Mouse (Mus musculus): ENCODE measurements around the gene Mpp2. TPM values are rescaled to one million over a fixed set of nuclear protein-coding genes. Genes with fewer than 3 reads are reported as not detected.

Gene Mpp2
- 9.4 and 10.8 TPM in 2 replicates for polyA plus RNA-seq (2014; fragmentation: Nextera tagmentation; extraction: Ambion mirVana)

GRCm38 (mm10) chr11:102087931-102088898, at the start of gene Mpp2:
Mpp2 (minus strand) TSS chr11:102088515.
- under 1% methylated on average over 49 of the region's 49 CpGs for WGBS

GRCm38 (mm10) chr11:102137625-102138446, 49.5 kb upstream of the Mpp2 start:
- H3K27ac ChIP-seq (ENCODE audit: low read depth, low read length): no peak overlapping the region
- peak overlapping the region; percentile 40 for H3K4me2 ChIP-seq
- 47% methylated on average over 13 of the region's 13 CpGs for WGBS
- no peaks in the 10 kb centered on the region for H3K27me3 ChIP-seq (ENCODE audit: control insufficient read depth, insufficient read depth, low read length)
- no peaks in the 10 kb centered on the region for H3K36me3 ChIP-seq (ENCODE audit: control insufficient read depth, insufficient read depth, low read length)
- ATAC-seq (ENCODE audit: low FRiP score) (peak; percentile 46; the same call in 1 of the 2 replicates), DNase-seq (ENCODE audit: low spot score, missing footprints) (no peak)
- H3K9ac ChIP-seq (ENCODE audit: low read length): no peak overlapping the region
- H3K9me3 ChIP-seq (ENCODE audit: control insufficient read depth, low read length): no peaks in the 10 kb centered on the region
- no peak overlapping the region for H3K4me3 ChIP-seq (ENCODE audit: low read depth, low read length)
- H3K4me1 ChIP-seq (ENCODE audit: control insufficient read depth, insufficient read depth, low read length): no peaks in the 10 kb centered on the region

More at GRCm38 (mm10) chr11:102087931-102088898, at the start of gene Mpp2:
- no peaks in the 10 kb centered on the region for H3K27me3 ChIP-seq (ENCODE audit: control insufficient read depth, insufficient read depth, low read length)
- peak within 1 kb of the TSS; percentile 74 for H3K9ac ChIP-seq (ENCODE audit: low read length)
- H3K4me1 ChIP-seq (ENCODE audit: control insufficient read depth, insufficient read depth, low read length): peaks cover 21% of the 10 kb centered on the region
- ATAC-seq (ENCODE audit: low FRiP score) (peak; percentile 58), DNase-seq (ENCODE audit: low spot score, missing footprints) (peak; percentile 98)
- H3K4me3 ChIP-seq (ENCODE audit: low read depth, low read length): peak within 1 kb of the TSS; percentile 48
- no peaks in the 10 kb centered on the region for H3K9me3 ChIP-seq (ENCODE audit: control insufficient read depth, low read length)
- H3K27ac ChIP-seq (ENCODE audit: low read depth, low read length): peak within 1 kb of the TSS; percentile 77
- H3K4me2 ChIP-seq: peak within 1 kb of the TSS; percentile 78
- H3K36me3 ChIP-seq (ENCODE audit: control insufficient read depth, insufficient read depth, low read length): no peaks in the 10 kb centered on the region

DNA sequence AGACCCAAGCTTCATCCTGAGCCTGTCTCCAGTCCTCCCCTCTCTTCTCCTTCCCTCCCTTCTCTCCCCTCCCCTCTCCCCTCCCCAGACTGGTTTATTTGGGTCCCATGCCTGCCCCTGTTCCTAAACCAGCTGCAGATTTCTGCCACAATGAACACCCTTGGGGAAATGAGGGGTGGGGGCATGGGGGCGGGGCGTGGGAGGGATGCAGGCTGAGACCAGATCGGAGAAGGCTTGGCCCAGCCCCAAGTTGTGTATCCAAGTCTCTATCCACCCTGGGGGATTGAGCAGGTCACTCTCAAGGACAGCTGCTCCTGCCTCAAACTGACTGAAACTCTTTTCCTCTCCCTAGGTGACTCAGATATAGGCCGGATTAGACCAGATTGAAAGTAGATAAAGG, 46.2 kb upstream of the Mpp2 start:
- 25% methylated on average over 4 of the region's 4 CpGs for WGBS
- no peak overlapping the region for H3K9ac ChIP-seq (ENCODE audit: low read length)
- DNase-seq (ENCODE audit: low spot score, missing footprints): no peak

DNA sequence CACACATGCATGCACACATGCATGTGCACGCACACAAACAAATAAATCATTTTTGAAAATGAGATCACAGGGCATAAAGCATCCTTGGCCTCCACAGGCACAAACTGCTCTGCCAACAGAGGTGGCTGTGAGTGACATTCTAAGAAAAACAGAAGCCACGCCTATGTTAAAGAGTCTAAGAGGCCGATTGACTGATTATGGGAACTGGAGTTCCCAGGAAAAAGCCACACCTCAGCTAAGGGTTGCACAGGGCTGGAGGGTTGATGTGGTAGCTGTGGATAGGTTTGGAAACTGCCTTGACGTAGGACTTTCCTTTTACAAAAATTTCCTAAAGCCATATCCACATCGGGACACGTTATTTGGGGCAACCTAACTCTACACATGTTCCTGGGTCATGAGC, 29.1 kb upstream of the Mpp2 start:
- ATAC-seq (ENCODE audit: low FRiP score) (no peak), DNase-seq (ENCODE audit: low spot score, missing footprints) (no peak)
- Histone ChIP-seq H3K9ac (ENCODE audit: low read length) (no peak overlapping the region), H3K4me2 (no peak overlapping the region), H3K36me3 (ENCODE audit: control insufficient read depth, insufficient read depth, low read length) (no peaks in the 10 kb centered on the region), H3K9me3 (ENCODE audit: control insufficient read depth, low read length) (no peaks in the 10 kb centered on the region), H3K4me3 (ENCODE audit: low read depth, low read length) (no peak overlapping the region), H3K4me1 (ENCODE audit: control insufficient read depth, insufficient read depth, low read length) (no peaks in the 10 kb centered on the region), H3K27me3 (ENCODE audit: control insufficient read depth, insufficient read depth, low read length) (no peaks in the 10 kb centered on the region), H3K27ac (ENCODE audit: low read depth, low read length) (no peak overlapping the region)
- 80% methylated on average over 6 of the region's 6 CpGs for WGBS

More for the DNA sequence above, 46.2 kb upstream of the Mpp2 start:
- Histone ChIP-seq H3K4me1 (ENCODE audit: control insufficient read depth, insufficient read depth, low read length) (no peaks in the 10 kb centered on the region), H3K27me3 (ENCODE audit: control insufficient read depth, insufficient read depth, low read length) (no peaks in the 10 kb centered on the region), H3K9me3 (ENCODE audit: control insufficient read depth, low read length) (no peaks in the 10 kb centered on the region), H3K4me2 (no peak overlapping the region), H3K36me3 (ENCODE audit: control insufficient read depth, insufficient read depth, low read length) (no peaks in the 10 kb centered on the region), H3K27ac (ENCODE audit: low read depth, low read length) (no peak overlapping the region), H3K4me3 (ENCODE audit: low read depth, low read length) (no peak overlapping the region)
- ATAC-seq (ENCODE audit: low FRiP score): no peak

- WGBS: 81% methylated on average over 8 of the region's 8 CpGs
- ATAC-seq (ENCODE audit: low FRiP score) (no peak), DNase-seq (ENCODE audit: low spot score, missing footprints) (no peak)
- H3K4me3 ChIP-seq (ENCODE audit: low read depth, low read length): no peak overlapping the region
- H3K9ac ChIP-seq (ENCODE audit: low read length): no peak overlapping the region
- H3K4me2 ChIP-seq: no peak overlapping the region
- H3K4me1 ChIP-seq (ENCODE audit: control insufficient read depth, insufficient read depth, low read length): no peaks in the 10 kb centered on the region
- no peaks in the 10 kb centered on the region for H3K36me3 ChIP-seq (ENCODE audit: control insufficient read depth, insufficient read depth, low read length)
- no peaks in the 10 kb centered on the region for H3K27me3 ChIP-seq (ENCODE audit: control insufficient read depth, insufficient read depth, low read length)
- H3K27ac ChIP-seq (ENCODE audit: low read depth, low read length): no peak overlapping the region
- no peaks in the 10 kb centered on the region for H3K9me3 ChIP-seq (ENCODE audit: control insufficient read depth, low read length)
Observed at GRCm38 (mm10) chr11:102116241-102116640, 27.9 kb upstream of the Mpp2 start.

- Histone ChIP-seq H3K9ac (ENCODE audit: low read length) (no peak overlapping the region), H3K4me2 (no peak overlapping the region), H3K27ac (ENCODE audit: low read depth, low read length) (no peak overlapping the region), H3K4me3 (ENCODE audit: low read depth, low read length) (no peak overlapping the region), H3K27me3 (ENCODE audit: control insufficient read depth, insufficient read depth, low read length) (peaks cover 26% of the 10 kb centered on the region), H3K36me3 (ENCODE audit: control insufficient read depth, insufficient read depth, low read length) (no peaks in the 10 kb centered on the region), H3K9me3 (ENCODE audit: control insufficient read depth, low read length) (no peaks in the 10 kb centered on the region), H3K4me1 (ENCODE audit: control insufficient read depth, insufficient read depth, low read length) (peaks cover 2% of the 10 kb centered on the region)
- WGBS: 85% methylated on average over 5 of the region's 5 CpGs
- DNase-seq (ENCODE audit: low spot score, missing footprints) (no peak), ATAC-seq (ENCODE audit: low FRiP score) (no peak)
Observed at GRCm38 (mm10) chr11:102111576-102111975, 23.3 kb upstream of the Mpp2 start.

DNA sequence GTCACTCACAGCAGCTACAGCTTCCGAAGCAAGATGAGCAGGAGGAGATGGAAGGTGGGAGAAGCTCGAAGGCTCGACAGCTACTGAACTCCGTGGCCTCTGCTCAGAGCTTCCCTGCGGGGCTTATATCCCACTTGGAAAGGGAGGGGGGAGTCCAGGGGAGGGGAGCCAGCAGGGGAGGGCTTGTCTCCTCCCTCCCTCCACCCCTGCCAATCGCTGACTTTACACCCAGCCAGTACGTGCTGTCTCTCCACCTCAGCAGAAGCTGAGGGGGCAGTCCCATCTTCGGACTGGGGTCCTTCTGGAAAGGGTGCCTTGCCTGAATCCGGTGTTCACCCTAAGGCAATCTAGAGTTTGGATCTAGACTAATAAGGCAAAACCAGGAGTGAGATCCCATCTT, 19.4 kb upstream of the Mpp2 start, which contains the start of gene Pyy:
Pyy (minus strand) TSS at position 101 of the 400 bp plus-strand sequence.
- no peak for ATAC-seq (ENCODE audit: low FRiP score)
- no peak within 1 kb of the TSS for H3K9ac ChIP-seq (ENCODE audit: low read length)
- no peak for DNase-seq (ENCODE audit: low spot score, missing footprints)
- H3K27me3 ChIP-seq (ENCODE audit: control insufficient read depth, insufficient read depth, low read length): peaks cover 43% of the 10 kb centered on the region
- H3K36me3 ChIP-seq (ENCODE audit: control insufficient read depth, insufficient read depth, low read length): no peaks in the 10 kb centered on the region
- no peak within 1 kb of the TSS for H3K4me3 ChIP-seq (ENCODE audit: low read depth, low read length)
- H3K4me1 ChIP-seq (ENCODE audit: control insufficient read depth, insufficient read depth, low read length): peaks cover 2% of the 10 kb centered on the region
- H3K27ac ChIP-seq (ENCODE audit: low read depth, low read length): no peak within 1 kb of the TSS
- WGBS: 12% methylated on average over 9 of the region's 9 CpGs
- no peak within 1 kb of the TSS for H3K4me2 ChIP-seq
- H3K9me3 ChIP-seq (ENCODE audit: control insufficient read depth, low read length): no peaks in the 10 kb centered on the region

- H3K27me3 ChIP-seq (ENCODE audit: control insufficient read depth, insufficient read depth, low read length): peaks cover 43% of the 10 kb centered on the region
- H3K4me3 ChIP-seq (ENCODE audit: low read depth, low read length): no peak overlapping the region
- H3K4me2 ChIP-seq: no peak overlapping the region
- WGBS: 1% methylated on average over 21 of the region's 21 CpGs
- ATAC-seq (ENCODE audit: low FRiP score): no peak
- H3K9me3 ChIP-seq (ENCODE audit: control insufficient read depth, low read length): no peaks in the 10 kb centered on the region
- H3K36me3 ChIP-seq (ENCODE audit: control insufficient read depth, insufficient read depth, low read length): no peaks in the 10 kb centered on the region
- H3K27ac ChIP-seq (ENCODE audit: low read depth, low read length): no peak overlapping the region
- DNase-seq (ENCODE audit: low spot score, missing footprints): no peak
- H3K9ac ChIP-seq (ENCODE audit: low read length): no peak overlapping the region
- peaks cover 5% of the 10 kb centered on the region for H3K4me1 ChIP-seq (ENCODE audit: control insufficient read depth, insufficient read depth, low read length)
Observed at GRCm38 (mm10) chr11:102106911-102107310, 18.6 kb upstream of the Mpp2 start.
